In genomic region chr12:58964583-58964982, GRCm38 (mm10) we compare ENCODE assay signal across 7 mouse cellular contexts. TPM values are rescaled to one million over a fixed set of nuclear protein-coding genes. Genes with fewer than 3 reads are reported as not detected.
DNase-seq lines count a peak whose midpoint lies in the region; ATAC-seq and TF ChIP-seq lines count a peak whose summit lies in the region.

No protein-coding gene starts in this region.

- TF ChIP-seq CTCF in layer of hippocampus, adult 2 months (conservative IDR thresholded peaks at IDR 0.05): peak; percentile 88

- H3K4me1 ChIP-seq in ES-E14 (ENCODE audit: control insufficient read depth in 2 of 2, insufficient read depth in 2 of 2, low read length in 2 of 2, poor library complexity in 1 of 2): no peaks in the 10 kb centered on the region
- no peaks in the 10 kb centered on the region for H3K4me1 ChIP-seq in hindbrain, embryonic 16.5 days (ENCODE audit: control insufficient read depth, insufficient read depth, low read depth, low read length)
- H3K4me1 ChIP-seq in midbrain, embryonic 16.5 days (ENCODE audit: control insufficient read depth, insufficient read depth, low read length): no peaks in the 10 kb centered on the region

- ATAC-seq in hindbrain, embryonic 16.5 days: peak; percentile 53; the same call in 1 of the 2 replicates
- ATAC-seq in midbrain, embryonic 16.5 days: peak; percentile 60; the same call in 1 of the 2 replicates

- no peak overlapping the region for H3K4me3 ChIP-seq in layer of hippocampus, adult 2 months
- H3K4me3 ChIP-seq in ES-E14 (ENCODE audit: insufficient read depth in 1 of 2, low read depth in 1 of 2, low read length in 2 of 2, poor library complexity in 1 of 2, severe bottlenecking in 1 of 2): no peak overlapping the region
- H3K4me3 ChIP-seq in hindbrain, embryonic 16.5 days (ENCODE audit: low read length): no peak overlapping the region
- H3K4me3 ChIP-seq in midbrain, embryonic 16.5 days (ENCODE audit: low read depth, low read length): no peak overlapping the region

- no peaks in the 10 kb centered on the region for H3K27me3 ChIP-seq in hindbrain, embryonic 16.5 days (replicated peaks; ENCODE audit: control insufficient read depth, insufficient read depth, low read length)
- H3K27me3 ChIP-seq in midbrain, embryonic 16.5 days (ENCODE audit: control insufficient read depth, insufficient read depth, low read depth, low read length): no peaks in the 10 kb centered on the region

- H3K9ac ChIP-seq in ES-E14 (ENCODE audit: insufficient read depth, low read depth, low read length, poor library complexity, severe bottlenecking): no peak overlapping the region
- H3K9ac ChIP-seq in hindbrain, embryonic 16.5 days (ENCODE audit: low read depth, low read length): no peak overlapping the region
- H3K9ac ChIP-seq in midbrain, embryonic 16.5 days (ENCODE audit: low read depth, low read length): no peak overlapping the region

- H3K36me3 ChIP-seq in ES-E14 (ENCODE audit: control insufficient read depth, insufficient read depth, low read length, poor library complexity, severe bottlenecking): peaks cover 4% of the 10 kb centered on the region; the same call in 1 of the 2 replicates
- H3K36me3 ChIP-seq in hindbrain, embryonic 16.5 days (ENCODE audit: control insufficient read depth, insufficient read depth, low read length): peaks cover 19% of the 10 kb centered on the region
- H3K36me3 ChIP-seq in midbrain, embryonic 16.5 days (ENCODE audit: control insufficient read depth, insufficient read depth, low read length): peaks cover 20% of the 10 kb centered on the region

- 70% methylated on average over 4 of the region's 4 CpGs for WGBS in hindbrain, embryonic 16.5 days
- WGBS in midbrain, embryonic 16.5 days: 71% methylated on average over 4 of the region's 4 CpGs

- no peak overlapping the region for H3K27ac ChIP-seq in layer of hippocampus, adult 2 months
- no peak overlapping the region for H3K27ac ChIP-seq in ES-E14 (ENCODE audit: insufficient read depth, low read depth, low read length, poor library complexity, severe bottlenecking)
- no peak overlapping the region for H3K27ac ChIP-seq in hindbrain, embryonic 16.5 days (ENCODE audit: low read depth, low read length)
- H3K27ac ChIP-seq in midbrain, embryonic 16.5 days (ENCODE audit: low read length): no peak overlapping the region

- in situ Hi-C loops in ES-E14 (cut with MboI; ENCODE audit: low sequenced_read_pairs in 2 of 2, unreplicated experiment in 2 of 2): no loop called here

- no peaks in the 10 kb centered on the region for H3K9me3 ChIP-seq in ES-E14 (ENCODE audit: control insufficient read depth, insufficient read depth, low read depth, low read length)
- H3K9me3 ChIP-seq in hindbrain, embryonic 16.5 days (ENCODE audit: control insufficient read depth, low read length): no peaks in the 10 kb centered on the region
- H3K9me3 ChIP-seq in midbrain, embryonic 16.5 days (replicated peaks; ENCODE audit: control insufficient read depth, low read length, poor library complexity, severe bottlenecking): no peaks in the 10 kb centered on the region

- no peak overlapping the region for H3K4me2 ChIP-seq in hindbrain, embryonic 16.5 days (ENCODE audit: low read length)
- no peak overlapping the region for H3K4me2 ChIP-seq in midbrain, embryonic 16.5 days (ENCODE audit: low read length)

- DNase-seq in layer of hippocampus, adult 2 months (ENCODE audit: low spot score in 2 of 2): peak in 1 of 2 experiments; percentile 36
- DNase-seq in layer of hippocampus, adult 8-10 months (ENCODE audit: low spot score in 2 of 2): no peak
- DNase-seq in ES-E14 (ENCODE audit: low read depth, low spot score): peak; percentile 31
- peak; percentile 13 for DNase-seq in c-Kit-positive CD71-positive TER-119-negative erythroid progenitor cells, embryonic 14.5 days (ENCODE audit: low read depth)
- no peak for DNase-seq in spleen, adult 12 weeks (ENCODE audit: low spot score)

TF ChIP-seq in ES-E14, 5 proteins besides CTCF, POLR2A, EP300 and RAD21:
- TF ChIP-seq MAFK (IDR thresholded peaks at IDR 0.05; ENCODE audit: insufficient read depth, low read depth, low read length) (no peak), ZC3H11A (IDR thresholded peaks at IDR 0.05; ENCODE audit: borderline replicate concordance, low read depth, low read length) (no peak), HCFC1 (IDR thresholded peaks at IDR 0.05; ENCODE audit: borderline replicate concordance, insufficient read depth, low read length) (no peak), ZNF384 (IDR thresholded peaks at IDR 0.05; ENCODE audit: low read depth, low read length) (no peak), CHD2 (IDR thresholded peaks at IDR 0.05; ENCODE audit: low read depth, low read length) (no peak)
TF ChIP-seq in ES-E14: peak in this region for 0.

RNA-seq across cellular contexts. Expression of gene Sec23a, which starts 47.2 kb away (rescaled TPM):
- total RNA-seq in layer of hippocampus, adult 2 months (2021): 10 to 100 TPM; 96.2 to 97.7 TPM
- total RNA-seq in layer of hippocampus, adult 8-10 months (2022): 100 to 1,000 TPM in 2 of 4 experiments, 10 to 100 TPM in 2; 90.2 to 114 (median 101) TPM
- total RNA-seq in ES-E14 (2012; rRNA removed): 30.5 and 37.7 TPM in 2 replicates
- 106 and 108 TPM in 2 replicates for polyA plus RNA-seq in hindbrain, embryonic 16.5 days (2015; fragmentation: Nextera tagmentation; extraction: Ambion mirVana)
- 119 and 120 TPM in 2 replicates for polyA plus RNA-seq in midbrain, embryonic 16.5 days (2015; fragmentation: Nextera tagmentation; extraction: Ambion mirVana)

RNA-seq across cellular contexts. Expression of gene Gemin2, which starts 48.6 kb away (rescaled TPM):
- 10 to 100 TPM in 1 of 2 experiments, 1 to 10 TPM in 1; 9.2 to 10.9 TPM for total RNA-seq in layer of hippocampus, adult 2 months (2021)
- total RNA-seq in layer of hippocampus, adult 8-10 months (2022): 1 to 10 TPM; 6.8 to 9.9 (median 9.1) TPM
- 21.7 and 24.5 TPM in 2 replicates for total RNA-seq in ES-E14 (2012; rRNA removed)
- polyA plus RNA-seq in hindbrain, embryonic 16.5 days (2015; fragmentation: Nextera tagmentation; extraction: Ambion mirVana): 13.5 and 14.1 TPM in 2 replicates
- 15.0 and 16.6 TPM in 2 replicates for polyA plus RNA-seq in midbrain, embryonic 16.5 days (2015; fragmentation: Nextera tagmentation; extraction: Ambion mirVana)

Comparison
In these comparisons a context has a peak if more than half of its experiments do, and no peak if none do; other contexts are left out.
1. DNase-seq: peak in ES-E14 (single experiment) and c-Kit-positive CD71-positive TER-119-negative erythroid progenitor cells, embryonic 14.5 days (single experiment); none in layer of hippocampus, adult 8-10 months (0 of 2) and spleen, adult 12 weeks (single experiment).